Mouse (Mus musculus): ENCODE measurements around the gene Eif2b5. TPM values are rescaled to one million over a fixed set of nuclear protein-coding genes. Genes with fewer than 3 reads are reported as not detected.

Eif2b5 gene
- polyA plus RNA-seq, 1 experiment from 2014 or later = 37.2 TPM

DNA sequence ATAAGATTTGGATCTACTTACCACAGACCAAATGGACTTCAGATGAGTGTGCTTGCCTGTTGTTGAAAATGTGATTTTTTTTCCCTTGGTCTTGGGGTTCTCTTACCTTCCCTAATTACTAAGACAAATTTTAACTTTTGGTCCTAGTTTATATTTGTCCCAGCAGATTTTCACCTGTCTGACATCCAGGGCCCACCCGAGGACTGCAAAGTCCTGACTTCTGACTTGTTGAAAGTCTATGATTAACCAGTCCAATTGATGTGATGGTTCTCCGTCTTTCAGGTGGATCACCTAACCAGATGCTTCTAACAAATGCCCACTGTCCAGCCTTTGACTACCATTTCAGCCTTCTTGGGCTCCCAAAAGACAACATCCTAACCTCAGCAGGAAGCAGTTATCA, 27.6 kb upstream of the Eif2b5 start:
- Histone ChIP-seq H3K4me1 (replicated peaks; ENCODE audit: control insufficient read depth, insufficient read depth, low read length) (no peaks in the 10 kb centered on the region), H3K27ac (ENCODE audit: low read depth, low read length) (no peak overlapping the region), H3K9ac (ENCODE audit: low read depth, low read length) (no peak overlapping the region), H3K27me3 (replicated peaks; ENCODE audit: control insufficient read depth, insufficient read depth, low read length) (no peaks in the 10 kb centered on the region), H3K36me3 (ENCODE audit: control insufficient read depth, insufficient read depth) (no peaks in the 10 kb centered on the region), H3K9me3 (ENCODE audit: control insufficient read depth) (no peaks in the 10 kb centered on the region), H3K4me2 (replicated peaks; ENCODE audit: low read depth) (no peak overlapping the region), H3K4me3 (ENCODE audit: low read depth, low read length) (no peak overlapping the region)
- no peak for ATAC-seq
- WGBS = 98% methylated on average over 2 of the region's 2 CpGs
- TF ChIP-seq CTCF (IDR thresholded peaks at IDR 0.05; ENCODE audit: low read depth) = no peak

DNA sequence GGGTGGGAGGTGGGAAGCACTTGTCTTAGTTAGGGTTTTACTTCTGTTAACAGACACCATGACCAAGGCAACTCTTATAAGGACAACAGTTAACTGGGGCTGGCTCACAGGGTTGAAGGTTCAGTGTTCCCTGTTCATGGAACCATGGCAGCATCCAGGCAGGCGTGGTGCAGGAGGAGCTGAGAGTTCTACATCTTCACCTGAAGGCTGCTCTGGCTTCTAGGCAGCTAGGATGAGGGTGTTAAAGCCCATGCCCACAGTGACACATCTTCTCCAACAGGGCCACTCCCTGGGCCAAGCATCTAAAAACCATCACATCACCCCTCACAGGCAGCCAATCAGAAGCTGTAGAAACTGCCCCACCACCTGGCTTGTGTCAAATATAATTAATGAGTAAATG, 26.9 kb upstream of the Eif2b5 start:
- Histone ChIP-seq H3K4me3 (ENCODE audit: low read depth, low read length) (no peak overlapping the region), H3K9ac (ENCODE audit: low read depth, low read length) (no peak overlapping the region), H3K27me3 (replicated peaks; ENCODE audit: control insufficient read depth, insufficient read depth, low read length) (no peaks in the 10 kb centered on the region), H3K4me1 (replicated peaks; ENCODE audit: control insufficient read depth, insufficient read depth, low read length) (no peaks in the 10 kb centered on the region), H3K9me3 (ENCODE audit: control insufficient read depth) (no peaks in the 10 kb centered on the region), H3K4me2 (replicated peaks; ENCODE audit: low read depth) (no peak overlapping the region), H3K27ac (ENCODE audit: low read depth, low read length) (no peak overlapping the region), H3K36me3 (ENCODE audit: control insufficient read depth, insufficient read depth) (no peaks in the 10 kb centered on the region)
- 71% methylated on average over 1 of the region's 1 CpGs for whole genome bisulfite sequencing
- no peak for TF ChIP-seq CTCF (IDR thresholded peaks at IDR 0.05; ENCODE audit: low read depth)
- ATAC-seq = no peak

DNA sequence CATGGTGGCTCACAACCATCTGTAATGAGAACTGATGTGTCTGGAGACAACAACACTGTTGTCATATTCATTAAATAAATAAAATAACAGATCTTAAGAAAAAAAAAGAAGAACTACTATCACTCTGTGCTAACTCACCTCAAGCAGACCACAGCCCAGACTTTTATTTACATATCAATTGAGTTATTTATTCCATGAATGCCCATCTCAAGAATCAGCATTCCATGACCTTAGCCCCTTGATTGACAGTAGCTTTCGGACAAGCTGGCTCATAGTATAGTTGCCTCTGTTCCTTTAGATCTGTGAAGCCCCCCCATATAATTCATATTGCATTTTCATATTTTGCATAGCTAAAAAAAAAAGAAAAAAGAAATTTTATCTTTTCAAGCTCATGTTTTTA, 24.9 kb upstream of the Eif2b5 start:
- Histone ChIP-seq H3K4me1 (replicated peaks; ENCODE audit: control insufficient read depth, insufficient read depth, low read length) (no peaks in the 10 kb centered on the region), H3K4me2 (replicated peaks; ENCODE audit: low read depth) (no peak overlapping the region), H3K27ac (ENCODE audit: low read depth, low read length) (no peak overlapping the region), H3K4me3 (ENCODE audit: low read depth, low read length) (no peak overlapping the region), H3K36me3 (ENCODE audit: control insufficient read depth, insufficient read depth) (no peaks in the 10 kb centered on the region), H3K9ac (ENCODE audit: low read depth, low read length) (no peak overlapping the region), H3K9me3 (ENCODE audit: control insufficient read depth) (no peaks in the 10 kb centered on the region), H3K27me3 (replicated peaks; ENCODE audit: control insufficient read depth, insufficient read depth, low read length) (no peaks in the 10 kb centered on the region)
- no peak for ATAC-seq
- 92% methylated on average over 1 of the region's 1 CpGs for WGBS
- no peak for TF ChIP-seq CTCF (IDR thresholded peaks at IDR 0.05; ENCODE audit: low read depth)

GRCm38 (mm10) chr16:20474211-20474610, 24.4 kb upstream of the Eif2b5 start:
- Histone ChIP-seq H3K4me1 (replicated peaks; ENCODE audit: control insufficient read depth, insufficient read depth, low read length) (no peaks in the 10 kb centered on the region), H3K4me3 (ENCODE audit: low read depth, low read length) (no peak overlapping the region), H3K4me2 (replicated peaks; ENCODE audit: low read depth) (no peak overlapping the region), H3K9ac (ENCODE audit: low read depth, low read length) (no peak overlapping the region), H3K27ac (ENCODE audit: low read depth, low read length) (no peak overlapping the region), H3K36me3 (ENCODE audit: control insufficient read depth, insufficient read depth) (no peaks in the 10 kb centered on the region), H3K9me3 (ENCODE audit: control insufficient read depth) (no peaks in the 10 kb centered on the region), H3K27me3 (replicated peaks; ENCODE audit: control insufficient read depth, insufficient read depth, low read length) (no peaks in the 10 kb centered on the region)
- 64% methylated on average over 8 of the region's 8 CpGs for WGBS
- ATAC-seq = no peak
- TF ChIP-seq CTCF (IDR thresholded peaks at IDR 0.05; ENCODE audit: low read depth) = no peak

DNA sequence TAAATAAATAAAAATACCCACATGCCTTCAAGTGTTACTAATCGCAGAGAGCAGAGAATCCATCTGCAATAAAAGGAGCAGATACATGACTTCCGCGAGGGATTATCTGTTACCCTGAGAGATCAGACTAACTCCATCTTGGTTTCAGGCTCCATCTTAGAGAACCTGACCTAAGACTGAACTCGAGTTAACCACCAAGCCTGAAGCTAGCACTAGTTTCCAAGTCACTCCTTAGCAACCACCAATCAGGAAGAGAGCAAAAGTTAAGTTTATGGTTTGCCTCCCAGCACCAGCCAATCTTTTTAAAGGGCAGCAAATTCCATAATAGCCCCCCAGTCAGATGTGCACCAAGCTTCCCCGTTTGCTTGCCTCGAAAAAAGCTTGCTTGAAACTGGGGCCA, 23.8 kb upstream of the Eif2b5 start:
- ATAC-seq = no peak
- 82% methylated on average over 6 of the region's 6 CpGs for WGBS
- Histone ChIP-seq H3K9me3 (ENCODE audit: control insufficient read depth) (no peaks in the 10 kb centered on the region), H3K4me1 (replicated peaks; ENCODE audit: control insufficient read depth, insufficient read depth, low read length) (no peaks in the 10 kb centered on the region), H3K27me3 (replicated peaks; ENCODE audit: control insufficient read depth, insufficient read depth, low read length) (no peaks in the 10 kb centered on the region), H3K4me2 (replicated peaks; ENCODE audit: low read depth) (no peak overlapping the region), H3K36me3 (ENCODE audit: control insufficient read depth, insufficient read depth) (no peaks in the 10 kb centered on the region), H3K9ac (ENCODE audit: low read depth, low read length) (no peak overlapping the region), H3K27ac (ENCODE audit: low read depth, low read length) (no peak overlapping the region), H3K4me3 (ENCODE audit: low read depth, low read length) (no peak overlapping the region)
- TF ChIP-seq CTCF (IDR thresholded peaks at IDR 0.05; ENCODE audit: low read depth) = no peak

- ATAC-seq = no peak
- no peak for TF ChIP-seq CTCF (IDR thresholded peaks at IDR 0.05; ENCODE audit: low read depth)
- Histone ChIP-seq H3K4me3 (ENCODE audit: low read depth, low read length) (no peak overlapping the region), H3K36me3 (ENCODE audit: control insufficient read depth, insufficient read depth) (no peaks in the 10 kb centered on the region), H3K27me3 (replicated peaks; ENCODE audit: control insufficient read depth, insufficient read depth, low read length) (no peaks in the 10 kb centered on the region), H3K9me3 (ENCODE audit: control insufficient read depth) (no peaks in the 10 kb centered on the region), H3K27ac (ENCODE audit: low read depth, low read length) (no peak overlapping the region), H3K4me1 (replicated peaks; ENCODE audit: control insufficient read depth, insufficient read depth, low read length) (no peaks in the 10 kb centered on the region), H3K9ac (ENCODE audit: low read depth, low read length) (no peak overlapping the region), H3K4me2 (replicated peaks; ENCODE audit: low read depth) (no peak overlapping the region)
- 79% methylated on average over 1 of the region's 1 CpGs for WGBS
These were observed 23.3 kb upstream of the Eif2b5 start for GRCm38 (mm10) chr16:20475335-20475734.

DNA sequence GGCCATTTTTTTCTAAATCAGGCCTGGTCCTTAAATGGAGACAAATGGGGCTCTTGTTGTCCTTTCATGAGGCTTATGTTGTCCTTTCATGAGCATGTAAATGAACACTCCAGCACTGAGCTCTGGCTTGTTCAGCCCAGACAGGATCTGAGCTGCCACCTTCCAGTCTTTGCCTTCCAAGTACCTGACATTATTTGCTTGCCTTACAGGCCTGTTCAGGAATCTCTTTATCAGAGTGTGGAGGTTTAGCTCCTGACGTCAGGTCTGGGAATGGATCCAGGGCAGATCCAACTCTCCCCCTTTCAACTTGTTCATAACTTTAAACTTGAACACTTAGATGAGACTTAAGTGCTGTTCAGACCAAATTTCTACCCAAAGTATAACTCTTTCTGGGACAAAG, 21.8 kb upstream of the Eif2b5 start:
- ATAC-seq = no peak
- no peak overlapping the region for H3K4me3 ChIP-seq (ENCODE audit: low read depth, low read length)
- WGBS = 42% methylated on average over 1 of the region's 1 CpGs

More for the DNA sequence above, 21.8 kb upstream of the Eif2b5 start:
- no peaks in the 10 kb centered on the region for H3K27me3 ChIP-seq (replicated peaks; ENCODE audit: control insufficient read depth, insufficient read depth, low read length)
- no peak overlapping the region for H3K9ac ChIP-seq (ENCODE audit: low read depth, low read length)
- H3K27ac ChIP-seq (ENCODE audit: low read depth, low read length) = no peak overlapping the region
- TF ChIP-seq CTCF (IDR thresholded peaks at IDR 0.05; ENCODE audit: low read depth) = no peak
- no peaks in the 10 kb centered on the region for H3K9me3 ChIP-seq (ENCODE audit: control insufficient read depth)
- no peaks in the 10 kb centered on the region for H3K36me3 ChIP-seq (ENCODE audit: control insufficient read depth, insufficient read depth)
- no peak overlapping the region for H3K4me2 ChIP-seq (replicated peaks; ENCODE audit: low read depth)
- H3K4me1 ChIP-seq (replicated peaks; ENCODE audit: control insufficient read depth, insufficient read depth, low read length) = no peaks in the 10 kb centered on the region

Measured in intestine, postnatal 0 days (tissue).